ENCODE assay signal across 12 mouse cellular contexts in the genomic region with DNA sequence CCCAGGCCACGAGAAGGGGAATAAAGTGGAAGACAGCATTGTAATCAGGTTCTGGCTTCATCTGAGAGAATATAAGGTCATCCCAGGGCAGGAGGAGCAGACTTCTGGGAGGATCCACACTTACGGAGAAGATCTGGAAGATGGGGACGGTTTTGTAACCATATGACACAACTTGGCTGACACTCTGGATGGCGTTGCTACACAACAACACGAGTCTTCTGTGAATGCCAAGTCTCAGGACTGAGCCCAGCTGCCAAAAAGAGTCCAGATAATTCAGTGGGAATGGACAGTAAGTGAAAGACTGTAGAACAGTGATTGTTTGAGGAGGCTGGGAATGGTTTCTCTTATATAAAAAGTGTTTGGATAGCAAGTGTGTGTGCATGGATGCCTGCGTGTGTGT. TPM values are rescaled to one million over a fixed set of nuclear protein-coding genes. Genes with fewer than 3 reads are reported as not detected.
A peak's percentile ranks its signal among the peaks of the same experiment; 100 is the strongest.
DNase-seq lines count a peak whose midpoint lies in the region; ATAC-seq lines count a peak whose summit lies in the region.
"Had no signal": no experiment of that assay in that cellular context is flagged by ENCODE, and none has a peak within 500 bp of the region (broad histone marks: within the 10 kb centered on the region; RNA-seq: fewer than 3 reads in every experiment).

No protein-coding gene starts in this region.

- H3K4me1 ChIP-seq in heart, embryonic 12.5 days (replicated peaks): no peaks in the 10 kb centered on the region
- no peaks in the 10 kb centered on the region for H3K4me1 ChIP-seq in lung, embryonic 15.5 days
- H3K4me1 ChIP-seq: forebrain, embryonic 13.5 days had no signal

- H3K27ac ChIP-seq in heart, embryonic 12.5 days (ENCODE audit: poor library complexity, severe bottlenecking): no peak overlapping the region
- H3K27ac ChIP-seq in lung, embryonic 15.5 days: no peak overlapping the region
- H3K27ac ChIP-seq: forebrain, embryonic 13.5 days; kidney, postnatal 0 days had no signal

- WGBS in heart, embryonic 12.5 days: 75% methylated on average over 6 of the region's 6 CpGs
- WGBS in lung, embryonic 15.5 days: 55% methylated on average over 6 of the region's 6 CpGs

- no peak overlapping the region for H3K4me3 ChIP-seq in heart, embryonic 12.5 days
- H3K4me3 ChIP-seq in lung, embryonic 15.5 days: no peak overlapping the region
- H3K4me3 ChIP-seq: forebrain, embryonic 13.5 days had no signal

- ATAC-seq in heart, embryonic 12.5 days (ENCODE audit: insufficient number of reproducible peaks, low FRiP score): no peak
- ATAC-seq in lung, embryonic 15.5 days (ENCODE audit: borderline replicate concordance, extremely low read depth, low FRiP score, low TSS enrichment): peak; percentile 46; the same call in 1 of the 2 replicates
- ATAC-seq: forebrain, embryonic 13.5 days; Patski had no signal

- no peaks in the 10 kb centered on the region for H3K9me3 ChIP-seq in heart, embryonic 12.5 days (replicated peaks)
- H3K9me3 ChIP-seq in lung, embryonic 15.5 days: no peaks in the 10 kb centered on the region
- H3K9me3 ChIP-seq: forebrain, embryonic 13.5 days had no signal

- H3K36me3 ChIP-seq in heart, embryonic 12.5 days: no peaks in the 10 kb centered on the region
- no peaks in the 10 kb centered on the region for H3K36me3 ChIP-seq in lung, embryonic 15.5 days

- 0 out of 2 replicates have a peak, but pooled peaks cover 17% of the 10 kb centered on the region for H3K27me3 ChIP-seq in heart, embryonic 12.5 days (replicated peaks)
- H3K27me3 ChIP-seq in lung, embryonic 15.5 days: no peaks in the 10 kb centered on the region
- H3K27me3 ChIP-seq: forebrain, embryonic 13.5 days had no signal

- DNase-seq in heart, adult 11 months: peak; percentile 97
- DNase-seq in adipocyte (ENCODE audit: low spot score) (peak; percentile 94), MN1 (ENCODE audit: low spot score) (no peak)
- DNase-seq in gastrocnemius, postnatal 10 days: peak; percentile 37
- DNase-seq in kidney, adult 11 months: no peak
- no peak for DNase-seq in frontal cortex, postnatal 36 days (ENCODE audit: low spot score in 2 of 2)
- DNase-seq: embryo, embryonic 11 days had no signal

- no peak overlapping the region for H3K4me2 ChIP-seq in heart, embryonic 12.5 days
- H3K4me2 ChIP-seq in lung, embryonic 15.5 days: no peak overlapping the region
- H3K4me2 ChIP-seq: forebrain, embryonic 13.5 days had no signal

- no peak overlapping the region for H3K9ac ChIP-seq in heart, embryonic 12.5 days
- H3K9ac ChIP-seq in lung, embryonic 15.5 days: no peak overlapping the region
- H3K9ac ChIP-seq: forebrain, embryonic 13.5 days had no signal

RNA-seq across cellular contexts. Expression of gene BC048403, which starts 36.1 kb away (rescaled TPM):
- 2.6 and 2.9 TPM in 2 replicates for polyA plus RNA-seq in heart, embryonic 12.5 days (2016; fragmentation: Nextera tagmentation; extraction: Ambion mirVana)
- 1 to 10 TPM; 1.6 to 2.4 TPM for total RNA-seq in gastrocnemius, postnatal 10 days (2021)
- 2.6 and 2.7 TPM in 2 replicates for polyA plus RNA-seq in lung, embryonic 15.5 days (2015; fragmentation: Nextera tagmentation; extraction: Ambion mirVana)

Comparison
In these comparisons a context has a peak if more than half of its experiments do, and no peak if none do; other contexts are left out.
1. DNase-seq: peak in heart, adult 11 months (single experiment), adipocyte (single experiment) and gastrocnemius, postnatal 10 days (single experiment); none in MN1 (single experiment), kidney, adult 11 months (single experiment) and frontal cortex, postnatal 36 days (0 of 2).